Mouse (Mus musculus) forebrain, embryonic 12.5 days (tissue): Measurements from ENCODE around the gene Gm20388. TPM values are rescaled to one million over a fixed set of nuclear protein-coding genes. Genes with fewer than 3 reads are reported as not detected.

Source experiments
- ATAC-seq: fragments of 200-750 bp; cut with Nextera tagmentation; 2 replicates; pipeline ENCODE4 v1.8.0; 2017; ENCODE audit warnings: moderate TSS enrichment; ENCODE audit not compliant: low FRiP score
- H3K27ac ChIP-seq: fragments of 300-500 bp; sonication (generic); 2 replicates; pipeline ENCODE4 v1.5.1; 2016; ENCODE audit warnings: mild to moderate bottlenecking
- H3K27me3 ChIP-seq: fragments of 300-500 bp; sonication (generic); 2 replicates; pipeline ENCODE4 v1.6.1; 2016; ENCODE audit warnings: mild to moderate bottlenecking
- H3K36me3 ChIP-seq: fragments of 300-500 bp; sonication (generic); replicated peaks from 2 replicates; pipeline ENCODE4 v1.6.1; 2016; ENCODE audit warnings: mild to moderate bottlenecking
- H3K4me1 ChIP-seq: fragments of 300-500 bp; sonication (generic); 2 replicates; pipeline ENCODE4 v1.6.1; 2016
- H3K4me2 ChIP-seq: fragments of 300-500 bp; sonication (generic); 2 replicates; pipeline ENCODE4 v1.6.1; 2016; ENCODE audit warnings: mild to moderate bottlenecking, moderate library complexity
- H3K4me3 ChIP-seq: fragments of 300-500 bp; sonication (generic); replicated peaks from 2 replicates; pipeline ENCODE4 v1.5.1; 2016; ENCODE audit warnings: mild to moderate bottlenecking
- H3K9ac ChIP-seq: fragments of 300-500 bp; sonication (generic); 2 replicates; pipeline ENCODE4 v1.6.1; 2016; ENCODE audit warnings: mild to moderate bottlenecking
- H3K9me3 ChIP-seq: fragments of 300-500 bp; sonication (generic); 2 replicates; pipeline ENCODE4 v1.6.1; 2016
- WGBS: fragments of 180-500 bp; shearing (Covaris S2); methylation state at CpG from one replicate; pipeline ENCODE4 v1.1.7; 2016; 5-methylcytosine and 5-hydroxymethylcytosine counted together
- polyA plus RNA-seq: library from polyadenylated mRNA; unstranded; fragments of >200 nt; fragmentation: Nextera tagmentation; extraction: Ambion mirVana; gene quantifications from 2 replicates; pipeline ENCODE4 v1.2.1, GENCODE M21; 2016

Gene Gm20388
- polyA plus RNA-seq, 1 experiment from 2014 or later, result not detected

DNA sequence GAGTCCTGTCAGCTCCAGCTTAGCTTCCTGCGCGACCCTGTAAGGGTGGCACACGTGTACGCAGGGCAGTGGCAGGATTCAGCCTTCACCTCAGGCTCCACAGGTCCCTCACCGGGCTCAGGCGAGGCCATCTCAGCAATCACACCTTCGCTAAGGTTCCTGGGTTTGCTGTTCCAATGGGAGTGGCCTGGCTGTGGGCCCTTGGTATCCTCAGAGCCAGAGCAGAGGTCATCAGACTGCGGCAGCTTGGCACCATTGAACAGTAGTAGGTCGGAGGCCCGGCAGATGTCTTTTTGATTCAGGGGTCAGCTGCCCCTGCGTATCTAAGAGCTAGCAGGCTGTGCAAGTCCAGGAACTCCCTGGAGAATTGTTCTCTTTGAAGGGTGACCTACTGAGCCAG is 482.4 kb downstream of the Gm20388 start:
- no peak overlapping the region for H3K9ac ChIP-seq
- H3K4me2 ChIP-seq, result no peak overlapping the region
- H3K4me3 ChIP-seq, result no peak overlapping the region
- no peaks in the 10 kb centered on the region for H3K36me3 ChIP-seq
- H3K27ac ChIP-seq, result no peak overlapping the region
- WGBS, result 85% methylated on average over 11 of the region's 11 CpGs
- H3K9me3 ChIP-seq, result no peaks in the 10 kb centered on the region
- peaks cover 43% of the 10 kb centered on the region for H3K4me1 ChIP-seq
- ATAC-seq, result no peak
- 0 out of 2 replicates have a peak, but pooled peaks cover 4% of the 10 kb centered on the region for H3K27me3 ChIP-seq

- Histone ChIP-seq H3K9me3 (no peaks in the 10 kb centered on the region), H3K4me3 (no peak overlapping the region), H3K36me3 (no peaks in the 10 kb centered on the region), H3K4me1 (peaks cover 48% of the 10 kb centered on the region), H3K27ac (no peak overlapping the region), H3K4me2 (no peak overlapping the region), H3K27me3 (0 out of 2 replicates have a peak, but pooled peaks cover 3% of the 10 kb centered on the region), H3K9ac (no peak overlapping the region)
- no peak for ATAC-seq
- WGBS, result 92% methylated on average over 9 of the region's 9 CpGs
Measured at GRCm38 (mm10) chr8:120393871-120394275, 483.2 kb downstream of the Gm20388 start.

DNA sequence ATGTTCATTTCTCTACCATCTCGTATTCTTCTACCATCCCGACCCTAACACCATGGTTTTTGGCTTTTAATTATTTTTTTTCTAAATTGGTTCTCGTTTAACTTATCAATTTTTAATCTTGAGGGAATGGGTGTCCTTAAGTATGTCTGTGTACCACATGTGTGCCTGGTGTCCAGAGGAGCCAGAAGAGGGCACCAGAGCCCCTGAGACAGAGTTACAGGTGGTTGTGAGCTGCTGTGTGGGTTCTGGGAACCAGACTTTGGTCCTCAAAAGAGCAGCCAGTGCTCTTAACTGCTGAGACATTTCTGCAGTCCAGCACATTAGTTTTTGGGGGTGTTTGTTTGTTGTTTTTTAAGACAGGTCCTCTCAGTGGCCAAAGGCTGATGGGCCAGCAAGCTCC is 485.3 kb downstream of the Gm20388 start:
- Histone ChIP-seq H3K9ac (no peak overlapping the region), H3K9me3 (no peaks in the 10 kb centered on the region), H3K27me3 (0 out of 2 replicates have a peak, but pooled peaks cover 6% of the 10 kb centered on the region), H3K36me3 (no peaks in the 10 kb centered on the region), H3K4me1 (peaks cover 60% of the 10 kb centered on the region), H3K27ac (no peak overlapping the region), H3K4me2 (no peak overlapping the region), H3K4me3 (no peak overlapping the region)
- WGBS, result 93% methylated on average over 3 of the region's 3 CpGs
- ATAC-seq, result no peak

GRCm38 (mm10) chr8:120396756-120397155 is 486.1 kb downstream of the Gm20388 start:
- Histone ChIP-seq H3K9me3 (no peaks in the 10 kb centered on the region), H3K4me1 (peaks cover 60% of the 10 kb centered on the region), H3K36me3 (no peaks in the 10 kb centered on the region), H3K4me2 (no peak overlapping the region), H3K4me3 (no peak overlapping the region), H3K27ac (peak overlapping the region; percentile 72), H3K27me3 (peaks cover 11% of the 10 kb centered on the region; the same call in 1 of the 2 replicates), H3K9ac (no peak overlapping the region)
- WGBS, result 41% methylated on average over 3 of the region's 3 CpGs
- no peak for ATAC-seq

DNA sequence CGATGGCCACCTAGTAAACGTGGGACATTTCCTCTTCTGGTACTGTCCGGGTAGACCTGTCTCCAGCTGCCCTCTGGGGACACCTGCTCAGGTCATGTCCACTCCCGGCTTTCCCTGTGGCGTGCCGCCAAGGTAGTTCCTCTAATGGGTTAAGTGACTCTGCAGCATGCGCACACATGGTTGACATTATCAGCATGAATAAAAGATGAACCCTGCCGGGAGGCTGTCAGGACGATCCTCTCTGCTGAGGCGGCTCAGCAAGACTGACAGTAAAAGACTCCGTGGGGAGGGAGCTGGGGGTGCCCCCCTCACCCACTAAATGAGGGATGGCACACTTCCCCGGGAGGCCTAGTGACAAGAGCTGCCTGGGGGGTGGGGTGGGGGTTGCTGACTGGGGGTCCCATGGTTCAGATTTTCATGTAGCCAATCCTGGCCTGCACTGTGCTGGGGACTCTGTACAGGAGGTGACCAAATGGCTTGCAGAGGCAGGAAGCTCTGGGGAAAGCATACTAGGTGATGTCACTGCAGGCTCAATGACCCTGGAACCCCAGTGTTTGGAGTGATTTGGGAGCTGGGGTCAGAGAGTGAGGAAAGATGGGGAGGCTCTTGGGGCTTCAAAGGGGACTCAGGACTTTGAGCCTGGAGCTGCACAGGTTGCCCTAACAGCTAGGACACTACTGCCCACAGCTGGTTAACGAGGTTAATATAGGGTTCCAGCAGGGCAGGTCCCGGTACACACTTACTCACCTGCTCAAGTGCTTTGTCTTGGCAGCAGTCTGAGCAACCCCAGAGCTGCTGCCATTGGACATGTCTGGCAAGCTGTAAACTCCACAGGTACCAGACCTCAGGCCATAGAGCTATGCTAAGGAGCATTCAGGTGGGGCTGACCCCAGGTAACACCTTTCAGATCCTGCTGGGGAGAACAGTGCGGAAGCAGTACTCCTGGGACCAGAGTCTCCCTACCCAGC is 487.1 kb downstream of the Gm20388 start:
- Histone ChIP-seq H3K9me3 (no peaks in the 10 kb centered on the region), H3K27me3 (peaks cover 11% of the 10 kb centered on the region; the same call in 1 of the 2 replicates), H3K4me2 (peak overlapping the region; percentile 8; the same call in 1 of the 2 replicates), H3K4me3 (no peak overlapping the region), H3K27ac (peak overlapping the region; percentile 72), H3K9ac (no peak overlapping the region), H3K36me3 (no peaks in the 10 kb centered on the region), H3K4me1 (peaks cover 57% of the 10 kb centered on the region)
- peak; percentile 62 for ATAC-seq
- WGBS, result 44% methylated on average over 15 of the region's 15 CpGs

DNA sequence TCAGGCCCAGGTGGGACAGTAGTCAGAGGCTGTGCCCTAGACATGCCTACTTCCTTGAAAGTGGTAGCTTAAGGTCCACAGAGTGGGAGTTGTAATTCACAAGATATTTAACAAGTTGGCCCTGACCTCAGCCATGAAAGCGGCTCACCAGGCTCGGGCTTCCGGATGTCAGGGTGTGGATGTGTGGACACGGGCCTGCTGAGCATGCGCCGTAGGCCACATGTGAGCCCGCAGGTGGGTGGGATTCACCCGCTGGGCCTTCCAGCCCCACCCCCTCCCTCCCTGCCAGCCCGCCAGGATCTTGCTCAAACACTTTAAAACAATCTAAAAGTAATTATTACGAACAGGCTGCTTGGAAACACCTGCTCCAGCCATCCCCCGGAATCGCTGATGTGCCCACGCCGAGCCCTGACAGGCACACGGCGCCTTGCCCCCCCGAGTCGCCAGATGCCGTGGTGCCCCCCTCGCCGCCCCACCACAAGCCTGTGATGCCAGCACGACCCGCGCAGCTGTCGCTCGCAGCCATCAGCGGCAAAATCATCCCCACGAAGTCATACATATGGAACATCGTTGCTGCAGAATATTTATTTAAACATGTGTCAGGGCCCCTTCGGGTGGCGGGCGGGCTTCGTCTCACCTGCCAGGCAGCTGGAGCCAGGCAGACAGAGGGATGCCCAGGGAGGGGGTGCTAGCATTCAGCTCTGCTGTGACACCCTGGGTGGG is 488.7 kb downstream of the Gm20388 start:
- Histone ChIP-seq H3K27ac (peak overlapping the region; percentile 38), H3K9ac (no peak overlapping the region), H3K4me2 (no peak overlapping the region), H3K4me3 (no peak overlapping the region), H3K27me3 (peaks cover 16% of the 10 kb centered on the region; the same call in 1 of the 2 replicates), H3K36me3 (no peaks in the 10 kb centered on the region), H3K9me3 (no peaks in the 10 kb centered on the region), H3K4me1 (peaks cover 56% of the 10 kb centered on the region)
- ATAC-seq, result peak; percentile 49
- WGBS, result 50% methylated on average over 33 of the region's 33 CpGs

DNA sequence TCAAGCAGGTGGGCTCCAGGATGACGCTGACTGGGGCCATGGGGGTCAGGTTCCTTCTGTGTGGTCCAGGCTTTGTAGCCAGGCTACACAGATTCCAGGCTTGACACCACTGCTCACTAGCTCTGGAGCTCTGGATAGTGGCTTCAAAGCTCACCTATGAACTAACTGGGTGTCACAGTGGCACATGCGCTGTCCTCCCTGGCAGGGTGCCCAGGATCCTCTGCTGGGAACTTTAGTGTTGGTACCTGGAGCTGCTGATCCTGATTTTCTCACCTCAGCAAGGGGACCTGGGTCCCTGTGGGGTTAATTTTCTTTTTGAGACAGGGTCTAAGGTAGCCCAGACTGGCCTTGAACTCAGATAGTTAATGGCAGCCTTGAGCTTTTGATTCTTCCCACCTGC is 490.6 kb downstream of the Gm20388 start:
- no peak overlapping the region for H3K27ac ChIP-seq
- H3K9ac ChIP-seq, result no peak overlapping the region
- H3K4me2 ChIP-seq, result no peak overlapping the region
- no peak overlapping the region for H3K4me3 ChIP-seq
- WGBS, result 88% methylated on average over 2 of the region's 2 CpGs
- H3K4me1 ChIP-seq, result peaks cover 61% of the 10 kb centered on the region
- H3K9me3 ChIP-seq, result no peaks in the 10 kb centered on the region
- ATAC-seq, result no peak
- H3K27me3 ChIP-seq, result peaks cover 25% of the 10 kb centered on the region; the same call in 1 of the 2 replicates
- H3K36me3 ChIP-seq, result no peaks in the 10 kb centered on the region

GRCm38 (mm10) chr8:120401712-120402111 is 491.1 kb downstream of the Gm20388 start:
- no peak overlapping the region for H3K9ac ChIP-seq
- no peaks in the 10 kb centered on the region for H3K36me3 ChIP-seq
- no peak overlapping the region for H3K27ac ChIP-seq
- H3K27me3 ChIP-seq, result peaks cover 28% of the 10 kb centered on the region; the same call in 1 of the 2 replicates
- H3K9me3 ChIP-seq, result no peaks in the 10 kb centered on the region
- WGBS, result 87% methylated on average over 7 of the region's 7 CpGs
- H3K4me3 ChIP-seq, result no peak overlapping the region
- H3K4me2 ChIP-seq, result no peak overlapping the region
- peaks cover 62% of the 10 kb centered on the region for H3K4me1 ChIP-seq
- ATAC-seq, result no peak

DNA sequence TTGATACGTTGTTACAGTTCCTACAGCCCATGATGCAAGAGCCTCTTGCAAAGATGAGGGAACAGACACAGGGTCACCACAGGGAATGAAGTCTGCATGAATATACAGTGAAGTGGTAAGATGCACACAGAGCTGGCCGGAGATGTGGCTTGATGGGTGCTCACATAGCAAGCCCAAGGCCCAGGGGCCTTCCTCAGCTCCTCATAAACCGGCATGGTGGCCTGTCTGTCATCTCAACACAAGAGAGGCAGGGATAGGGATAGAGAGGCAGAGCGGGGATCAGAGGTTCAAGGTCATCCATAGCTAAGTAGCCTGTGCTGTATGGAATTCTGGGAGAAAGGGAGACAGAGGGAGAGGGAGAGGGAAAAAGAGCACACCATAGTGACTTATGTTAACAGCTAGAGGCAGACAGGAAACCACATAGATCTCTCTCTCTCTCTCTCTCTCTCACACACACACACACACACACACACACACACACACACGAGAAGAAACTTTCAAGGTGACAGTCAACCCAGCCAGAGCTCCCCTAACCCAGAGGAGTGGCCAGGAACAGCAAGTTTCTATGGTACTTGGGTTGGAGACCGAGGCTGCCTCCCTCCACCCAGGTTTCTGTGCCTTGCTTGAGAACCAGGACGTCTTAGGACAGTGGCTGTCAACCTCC is 493.1 kb downstream of the Gm20388 start:
- peaks cover 32% of the 10 kb centered on the region; the same call in 1 of the 2 replicates for H3K27me3 ChIP-seq
- no peak overlapping the region for H3K4me2 ChIP-seq
- ATAC-seq, result no peak
- H3K27ac ChIP-seq, result peak overlapping the region; percentile 75
- WGBS, result 79% methylated on average over 6 of the region's 7 CpGs
- no peak overlapping the region for H3K4me3 ChIP-seq
- H3K4me1 ChIP-seq, result peaks cover 62% of the 10 kb centered on the region
- no peaks in the 10 kb centered on the region for H3K36me3 ChIP-seq
- no peaks in the 10 kb centered on the region for H3K9me3 ChIP-seq
- H3K9ac ChIP-seq, result no peak overlapping the region

- Histone ChIP-seq H3K4me3 (no peak overlapping the region), H3K27me3 (peaks cover 38% of the 10 kb centered on the region; the same call in 1 of the 2 replicates), H3K27ac (peak overlapping the region; percentile 75), H3K4me2 (no peak overlapping the region), H3K36me3 (no peaks in the 10 kb centered on the region), H3K9ac (no peak overlapping the region), H3K4me1 (peaks cover 62% of the 10 kb centered on the region), H3K9me3 (no peaks in the 10 kb centered on the region)
- 26% methylated on average over 7 of the region's 7 CpGs for WGBS
- ATAC-seq, result peak; percentile 42; the same call in 1 of the 2 replicates
Measured at GRCm38 (mm10) chr8:120404609-120405036, 494.0 kb downstream of the Gm20388 start.

- H3K4me3 ChIP-seq, result no peak overlapping the region
- 93% methylated on average over 12 of the region's 12 CpGs for WGBS
- no peak overlapping the region for H3K27ac ChIP-seq
- no peak for ATAC-seq
- no peaks in the 10 kb centered on the region for H3K36me3 ChIP-seq
- no peaks in the 10 kb centered on the region for H3K9me3 ChIP-seq
- peaks cover 69% of the 10 kb centered on the region for H3K4me1 ChIP-seq
- H3K27me3 ChIP-seq, result peaks cover 45% of the 10 kb centered on the region; the same call in 1 of the 2 replicates
- H3K4me2 ChIP-seq, result no peak overlapping the region
- H3K9ac ChIP-seq, result no peak overlapping the region
Measured at GRCm38 (mm10) chr8:120406008-120406632, 495.5 kb downstream of the Gm20388 start.
